Mouse (Mus musculus) spleen, adult 2 months (tissue): Measurements from ENCODE around the gene Gm45844.

Source experiments
- CTCF ChIP-seq: fragments of 200-500 bp; IDR thresholded peaks from 2 replicates; pipeline ENCODE4 v1.5.1; 2011; ENCODE audit warnings: mild to moderate bottlenecking, inconsistent platforms; ENCODE audit not compliant: insufficient read depth, insufficient read length, insufficient replicate concordance; ENCODE audit errors: extremely low read depth
- POLR2A ChIP-seq: fragments of 200-500 bp; IDR thresholded peaks from 2 replicates; pipeline ENCODE4 v1.6.1; 2011; ENCODE audit warnings: low read depth, low read length, inconsistent platforms

DNA sequence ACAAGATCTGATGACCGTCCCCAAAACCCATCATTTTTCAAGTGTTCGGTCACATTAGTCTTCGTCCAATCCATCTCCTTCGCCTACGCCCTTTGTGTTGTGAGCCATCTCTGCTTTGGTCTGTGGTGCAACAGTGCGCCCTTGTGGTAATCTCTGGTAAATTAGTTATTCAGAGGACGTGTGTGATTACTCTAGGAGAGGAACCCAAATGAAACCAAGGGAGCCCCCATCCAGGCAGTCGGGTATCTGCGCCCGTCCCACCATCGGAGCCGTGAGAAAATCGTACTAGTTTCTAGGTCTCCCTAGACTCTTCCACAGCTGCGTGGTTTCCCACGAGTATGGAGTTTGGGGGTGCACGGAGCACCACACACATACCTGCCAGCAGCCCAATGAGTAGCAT lies 17.5 kb upstream of the Gm45844 start:
- TF ChIP-seq POLR2A: no peak
- TF ChIP-seq CTCF: peak; percentile 45; the same call in 1 of the 2 replicates
